In the genomic region with DNA sequence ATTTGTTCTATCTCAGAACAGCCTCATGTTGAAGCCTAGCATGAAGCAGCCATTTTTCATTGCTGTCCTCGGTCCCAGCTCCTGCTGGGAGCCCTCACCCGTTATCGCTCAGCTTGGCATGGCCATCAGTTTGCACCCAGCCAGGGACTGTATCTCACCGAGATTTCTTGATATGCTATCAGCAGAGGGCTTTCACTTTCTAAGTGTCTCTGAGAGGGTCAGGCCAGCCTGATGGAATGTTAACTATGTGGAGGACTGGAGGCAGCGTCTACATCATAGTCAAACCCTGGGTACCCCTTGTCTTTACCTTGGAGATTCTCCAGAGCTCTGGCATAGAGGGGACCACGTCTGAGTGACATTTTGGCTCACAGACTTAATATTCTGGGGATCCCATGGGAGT, we compare ENCODE assay signal across 25 mouse cellular contexts.
A peak's percentile ranks its signal among the peaks of the same experiment; 100 is the strongest.
DNase-seq lines count a peak whose midpoint lies in the region; ATAC-seq and TF ChIP-seq lines count a peak whose summit lies in the region.
"Had no signal": no experiment of that assay in that cellular context is flagged by ENCODE, and none has a peak within 500 bp of the region (broad histone marks: within the 10 kb centered on the region; RNA-seq: fewer than 3 reads in every experiment).

No protein-coding gene starts in this region.

- H3K4me3 ChIP-seq in heart, embryonic 12.5 days, result no peak overlapping the region
- no peak overlapping the region for H3K4me3 ChIP-seq in heart, embryonic 11.5 days (ENCODE audit: low read depth, low read length)
- no peak overlapping the region for H3K4me3 ChIP-seq in lung, embryonic 15.5 days
- H3K4me3 ChIP-seq in lung, adult 2 months (replicated peaks; ENCODE audit: extremely low read depth, low read depth, low read length), result no peak overlapping the region
- H3K4me3 ChIP-seq: embryonic facial prominence, embryonic 10.5 days; embryonic facial prominence, embryonic 13.5 days; erythroblast, embryonic 14.5 days; forebrain, embryonic 12.5 days; forebrain, embryonic 15.5 days; heart, adult 2 months; heart, embryonic 13.5 days; hindbrain, embryonic 10.5 days; hindbrain, embryonic 13.5 days; intestine, embryonic 15.5 days had no signal

- DNase-seq in lung, postnatal 36 days, result no peak
- peak; percentile 3 for DNase-seq in lung, postnatal 25 days (ENCODE audit: low spot score)
- no peak for DNase-seq in lung, adult 2 months
- DNase-seq: adrenal gland, postnatal 10 days; cerebellum, adult 11-12 months; cerebellum, adult 8-10 months; cerebellum, postnatal 10 days; cerebellum, postnatal 36 days; embryo, embryonic 11 days; gastrocnemius, postnatal 25 days; heart, adult 2 months had no signal

- H3K27me3 ChIP-seq in heart, embryonic 12.5 days (replicated peaks), result peaks cover 7% of the 10 kb centered on the region; the same call in 1 of the 2 replicates
- 0 out of 2 replicates have a peak, but pooled peaks cover 2% of the 10 kb centered on the region for H3K27me3 ChIP-seq in heart, embryonic 11.5 days (ENCODE audit: control insufficient read depth, insufficient read depth, low read length)
- H3K27me3 ChIP-seq in lung, embryonic 15.5 days, result no peaks in the 10 kb centered on the region
- H3K27me3 ChIP-seq: forebrain, embryonic 15.5 days; intestine, embryonic 15.5 days had no signal

- peak overlapping the region; percentile 14; the same call in 1 of the 2 replicates for H3K27ac ChIP-seq in heart, embryonic 12.5 days (ENCODE audit: poor library complexity, severe bottlenecking)
- no peak overlapping the region for H3K27ac ChIP-seq in heart, embryonic 11.5 days (ENCODE audit: low read depth, low read length)
- no peak overlapping the region for H3K27ac ChIP-seq in lung, embryonic 15.5 days
- H3K27ac ChIP-seq: embryonic facial prominence, embryonic 10.5 days; embryonic facial prominence, embryonic 13.5 days; forebrain, embryonic 12.5 days; forebrain, embryonic 15.5 days; heart, adult 2 months; heart, embryonic 13.5 days; hindbrain, embryonic 10.5 days; hindbrain, embryonic 13.5 days; intestine, embryonic 15.5 days had no signal

- H3K4me2 ChIP-seq in heart, embryonic 12.5 days, result no peak overlapping the region
- H3K4me2 ChIP-seq in heart, embryonic 11.5 days, result no peak overlapping the region
- H3K4me2 ChIP-seq in lung, embryonic 15.5 days, result no peak overlapping the region
- H3K4me2 ChIP-seq: embryonic facial prominence, embryonic 13.5 days; forebrain, embryonic 12.5 days; forebrain, embryonic 15.5 days; heart, embryonic 13.5 days; hindbrain, embryonic 13.5 days; intestine, embryonic 15.5 days had no signal

- 8% methylated on average over 6 of the region's 6 CpGs for WGBS in heart, embryonic 12.5 days
- 10% methylated on average over 6 of the region's 6 CpGs for WGBS in heart, embryonic 11.5 days (ENCODE audit: insufficient replicate concordance)
- WGBS in lung, embryonic 15.5 days, result 8% methylated on average over 6 of the region's 6 CpGs
- WGBS in lung, adult 2 months, result 12% methylated on average over 6 of the region's 6 CpGs

- no peak overlapping the region for H3K9ac ChIP-seq in heart, embryonic 12.5 days
- H3K9ac ChIP-seq in heart, embryonic 11.5 days (ENCODE audit: low read depth, low read length), result no peak overlapping the region
- no peak overlapping the region for H3K9ac ChIP-seq in lung, embryonic 15.5 days
- H3K9ac ChIP-seq: embryonic facial prominence, embryonic 13.5 days; forebrain, embryonic 12.5 days; forebrain, embryonic 15.5 days; heart, embryonic 13.5 days; hindbrain, embryonic 13.5 days; intestine, embryonic 15.5 days had no signal

- H3K9me3 ChIP-seq in heart, embryonic 12.5 days (replicated peaks), result no peaks in the 10 kb centered on the region
- no peaks in the 10 kb centered on the region for H3K9me3 ChIP-seq in heart, embryonic 11.5 days (replicated peaks; ENCODE audit: control insufficient read depth, low read length)
- no peaks in the 10 kb centered on the region for H3K9me3 ChIP-seq in lung, embryonic 15.5 days
- H3K9me3 ChIP-seq: embryonic facial prominence, embryonic 10.5 days; embryonic facial prominence, embryonic 13.5 days; forebrain, embryonic 12.5 days; forebrain, embryonic 15.5 days; heart, embryonic 13.5 days; hindbrain, embryonic 10.5 days; hindbrain, embryonic 13.5 days; intestine, embryonic 15.5 days had no signal

- no peak for ATAC-seq in heart, embryonic 12.5 days (ENCODE audit: insufficient number of reproducible peaks, low FRiP score)
- ATAC-seq in heart, embryonic 11.5 days (replicated peaks; ENCODE audit: insufficient number of reproducible peaks, low FRiP score, low TSS enrichment), result no peak
- peak; percentile 40; the same call in 1 of the 2 replicates for ATAC-seq in lung, embryonic 15.5 days (ENCODE audit: borderline replicate concordance, extremely low read depth, low FRiP score, low TSS enrichment)
- ATAC-seq: CD4-positive, CD25-positive, alpha-beta regulatory T cell, adult 4 months; forebrain, embryonic 15.5 days; hindbrain, embryonic 16.5 days; intestine, embryonic 15.5 days had no signal

- TF ChIP-seq CTCF in lung, adult 2 months (IDR thresholded peaks at IDR 0.05; ENCODE audit: insufficient read depth, low read length), result no peak

- no peak for TF ChIP-seq POLR2A in lung, adult 2 months (IDR thresholded peaks at IDR 0.05; ENCODE audit: borderline replicate concordance, extremely low read depth, low read depth, low read length)

- peaks cover 14% of the 10 kb centered on the region for H3K4me1 ChIP-seq in heart, embryonic 12.5 days (replicated peaks)
- H3K4me1 ChIP-seq in heart, embryonic 11.5 days (ENCODE audit: control insufficient read depth, insufficient read depth, low read length), result peaks cover 8% of the 10 kb centered on the region
- H3K4me1 ChIP-seq in lung, embryonic 15.5 days, result peaks cover 19% of the 10 kb centered on the region
- no peaks in the 10 kb centered on the region for H3K4me1 ChIP-seq in lung, adult 2 months (ENCODE audit: control insufficient read depth, insufficient read depth, low read length)
- H3K4me1 ChIP-seq: embryonic facial prominence, embryonic 13.5 days; forebrain, embryonic 15.5 days; intestine, embryonic 15.5 days had no signal

- H3K36me3 ChIP-seq in heart, embryonic 12.5 days, result no peaks in the 10 kb centered on the region
- no peaks in the 10 kb centered on the region for H3K36me3 ChIP-seq in heart, embryonic 11.5 days (ENCODE audit: control insufficient read depth, insufficient read depth, low read length)
- no peaks in the 10 kb centered on the region for H3K36me3 ChIP-seq in lung, embryonic 15.5 days
- H3K36me3 ChIP-seq: embryonic facial prominence, embryonic 10.5 days; embryonic facial prominence, embryonic 13.5 days; forebrain, embryonic 12.5 days; forebrain, embryonic 15.5 days; heart, embryonic 13.5 days; hindbrain, embryonic 10.5 days; hindbrain, embryonic 13.5 days; intestine, embryonic 15.5 days had no signal
